Mouse (Mus musculus): ENCODE measurements around the gene Piga. TPM values are rescaled to one million over a fixed set of nuclear protein-coding genes. Genes with fewer than 3 reads are reported as not detected.

Gene Piga
- 1.9 and 3.7 TPM in 2 replicates for polyA plus RNA-seq (2012; rRNA removed; ENCODE audit: low replicate concordance)

DNA sequence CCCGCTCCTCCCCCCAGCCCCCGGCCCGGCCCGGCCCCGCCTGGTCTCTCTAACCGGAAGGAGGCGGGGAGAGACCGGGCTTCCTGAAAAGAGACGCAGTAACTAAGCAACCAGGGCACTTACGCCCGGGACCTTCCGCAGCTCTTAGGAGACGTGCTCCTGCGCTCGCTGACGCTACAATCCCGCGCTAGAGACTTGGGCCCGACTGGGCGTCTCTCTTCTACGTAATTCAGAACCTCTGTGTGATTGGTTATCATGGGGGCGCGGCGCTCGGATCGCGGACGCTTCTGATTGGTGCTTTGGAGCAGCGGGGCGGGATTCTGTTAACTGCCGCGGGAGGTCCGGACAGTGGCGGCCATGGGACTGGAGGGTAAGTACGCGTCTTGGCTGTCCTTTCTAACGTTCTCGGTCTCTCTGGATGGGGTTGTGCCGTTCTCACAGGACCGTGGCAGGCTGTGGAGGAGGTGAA lies at the start of gene Piga:
Gene Piga, plus strand, starts transcription at position 317 of the 469 bp plus-strand sequence.

DNA sequence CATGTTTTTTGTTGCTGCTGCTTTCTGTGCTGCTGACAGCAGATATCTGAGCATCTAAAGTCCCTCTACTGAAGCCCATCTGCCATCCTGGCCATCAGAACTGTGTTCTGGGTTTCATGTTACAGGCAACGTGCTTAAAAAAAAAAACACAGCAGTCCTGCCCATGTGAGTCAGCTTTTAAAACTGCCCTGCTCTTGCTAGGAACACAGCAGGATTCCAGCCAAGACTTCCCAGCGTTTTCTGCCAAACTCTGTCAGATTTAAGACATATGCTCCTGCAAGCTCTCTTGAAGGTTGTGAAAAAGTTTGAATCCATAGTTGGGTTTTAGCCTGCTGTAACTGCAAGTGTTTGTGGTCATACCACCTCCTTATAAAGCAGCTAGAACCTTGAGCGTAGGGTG lies 46.5 kb upstream of the Piga start, which contains the start of gene Vegfd:
Gene Vegfd, plus strand, starts transcription at position 298 of the 400 bp plus-strand sequence.

DNA sequence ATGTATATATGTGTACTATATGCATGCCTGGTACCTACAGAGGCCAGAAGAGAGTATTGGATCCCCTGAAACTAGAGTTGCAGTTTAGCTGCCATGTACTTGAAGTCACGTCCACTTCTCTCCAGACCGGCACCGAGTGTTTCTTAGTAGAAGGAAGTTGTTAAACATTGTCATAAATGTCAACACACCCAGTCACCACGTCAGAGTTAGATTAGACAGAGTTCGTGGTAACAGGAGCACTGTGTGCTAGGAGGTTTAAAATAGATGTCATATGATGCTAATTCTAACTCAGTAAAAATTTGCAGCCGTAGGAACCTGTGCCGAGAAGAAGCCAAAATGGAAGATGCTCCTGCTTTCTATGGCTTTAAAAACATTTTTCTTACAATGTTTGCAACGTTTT lies 17.1 kb downstream of the Piga start, which contains the start of gene Asb11:
Gene Asb11, plus strand, starts transcription at position 286 of the 400 bp plus-strand sequence.

Other genes starting within 250 kb of the Piga start
- 0.83 and 1.0 TPM in 2 replicates for gene Bmx, start 161.6 kb upstream of the Piga start, polyA plus RNA-seq (2012; rRNA removed; ENCODE audit: low replicate concordance)
- gene Pir, start 150.4 kb upstream of the Piga start, polyA plus RNA-seq (2012; rRNA removed; ENCODE audit: low replicate concordance): 3.7 and 5.5 TPM in 2 replicates
- gene Vegfd, start 46.4 kb upstream of the Piga start, polyA plus RNA-seq (2012; rRNA removed; ENCODE audit: low replicate concordance): 12.6 and 17.0 TPM in 2 replicates
- gene Asb11, start 17.2 kb downstream of the Piga start, polyA plus RNA-seq (2012; rRNA removed; ENCODE audit: low replicate concordance): 0.09 TPM in 1 of 2 replicates, not detected in the other
- gene Asb9, start 86.5 kb downstream of the Piga start, polyA plus RNA-seq (2012; rRNA removed; ENCODE audit: low replicate concordance): not detected in 2 replicates